Mouse (Mus musculus) kidney, adult 8-10 months (tissue): ENCODE data around the gene C8g.

Experiments used
- DNase-seq, 2 experiments: peaks; one replicate each; pipeline ENCODE4 v3.0.0; 2022

C8g gene

DNA sequence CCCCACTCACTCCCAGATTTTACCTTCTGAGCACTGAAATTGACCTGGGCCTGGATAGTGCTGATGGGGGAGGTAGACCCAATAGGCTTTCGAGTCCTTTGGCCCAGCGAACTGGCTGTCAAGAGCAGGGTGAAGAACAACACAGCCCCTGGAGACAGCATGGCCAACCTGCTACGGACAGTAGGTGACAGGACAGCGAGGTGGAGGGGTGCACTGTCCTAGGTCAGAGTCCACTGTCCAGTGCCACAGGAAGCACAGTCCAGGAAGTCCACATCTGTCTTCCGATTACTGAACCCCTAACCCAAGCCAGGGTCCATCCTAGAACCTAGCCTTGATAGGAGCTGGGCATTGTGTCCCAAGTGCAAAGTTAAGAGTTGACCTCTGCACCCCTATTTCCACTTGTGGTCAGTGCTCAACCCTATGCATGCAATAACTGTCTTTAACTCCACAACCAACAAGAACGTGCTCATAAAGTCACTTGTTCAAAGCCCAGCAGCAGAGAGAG is 1.4 kb downstream of the C8g start:
- peak in 1 of 2 experiments; percentile 42 for DNase-seq

DNA sequence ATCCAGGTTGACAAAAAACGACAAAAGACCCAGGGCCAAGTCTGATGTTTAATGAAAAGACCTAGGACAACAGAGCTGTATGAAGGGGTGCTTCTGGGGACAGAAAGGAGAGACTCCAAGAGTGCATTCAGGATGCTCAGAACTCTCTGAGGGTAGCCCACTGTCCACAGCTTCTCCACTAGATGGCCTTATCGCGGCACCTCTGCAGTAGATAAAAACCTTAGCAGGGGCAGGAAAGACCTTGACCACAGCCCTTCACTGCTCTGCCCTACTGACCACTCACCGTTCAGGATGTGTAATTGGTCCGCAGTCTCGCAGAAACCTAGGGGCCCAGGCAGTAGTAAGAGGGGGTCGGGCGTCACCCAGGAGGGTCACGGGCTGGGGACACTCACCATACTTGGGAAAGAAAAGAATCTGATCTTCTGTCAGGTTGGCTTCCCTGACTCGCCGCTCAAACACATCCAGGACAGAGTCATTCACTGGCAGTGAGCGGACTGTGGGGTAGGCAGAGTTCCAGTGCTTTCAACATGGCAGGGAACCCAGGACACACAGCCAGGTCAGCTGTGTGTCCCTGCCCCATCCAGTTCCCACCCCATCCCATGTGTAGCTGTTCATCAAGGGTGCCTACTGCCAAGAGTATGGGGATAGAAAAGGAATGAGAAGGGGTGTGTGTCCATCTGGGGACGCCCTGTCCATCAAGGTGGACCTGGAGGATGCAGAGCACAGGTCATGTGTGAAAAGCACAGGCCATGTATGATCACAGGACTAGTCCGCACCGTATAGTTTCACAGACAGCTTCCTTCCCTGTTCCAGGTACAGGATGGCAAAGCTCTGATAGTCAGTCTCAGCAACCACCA is 2.7 kb downstream of the C8g start:
- no peak for DNase-seq

DNA sequence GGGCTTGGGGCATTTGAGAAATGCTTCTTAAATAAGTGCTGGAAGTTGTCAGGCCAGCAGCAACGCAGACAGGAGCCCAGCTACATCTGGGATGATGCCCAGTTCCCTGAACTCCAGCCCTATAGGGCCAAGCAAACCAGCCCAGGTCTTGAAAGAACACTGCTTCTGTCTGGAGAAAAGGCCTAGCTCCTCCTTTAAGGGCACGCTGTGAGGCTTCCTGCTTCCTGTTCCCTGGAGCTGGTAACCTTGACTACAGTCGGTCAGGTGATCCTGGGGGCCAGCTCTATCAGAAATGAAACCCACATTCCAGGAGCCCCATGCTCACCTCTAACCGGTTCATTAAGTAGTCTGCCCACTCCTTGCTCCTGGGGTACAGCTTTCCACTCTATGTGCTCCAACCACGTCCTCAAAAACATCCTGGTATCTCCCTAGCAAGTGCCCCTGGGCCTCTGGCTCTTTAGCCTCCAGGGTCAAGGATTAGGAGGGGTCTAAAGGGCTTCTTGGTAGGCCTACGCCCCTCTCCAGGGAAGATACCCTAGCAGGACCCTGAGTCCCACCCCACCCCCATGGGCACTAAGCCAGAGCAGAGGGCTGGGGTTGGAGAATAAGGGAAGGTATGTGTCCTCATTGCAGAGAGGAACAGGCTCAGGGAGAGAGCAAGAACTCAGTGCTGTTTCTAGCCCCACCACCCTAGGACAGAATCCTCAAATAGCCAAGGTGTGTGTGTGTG is 3.5 kb downstream of the C8g start:
- DNase-seq = no peak

- peak; percentile 32 to 43 for DNase-seq
These were observed 5.1 kb downstream of the C8g start for GRCm38 (mm10) chr2:25496462-25496861.

DNA sequence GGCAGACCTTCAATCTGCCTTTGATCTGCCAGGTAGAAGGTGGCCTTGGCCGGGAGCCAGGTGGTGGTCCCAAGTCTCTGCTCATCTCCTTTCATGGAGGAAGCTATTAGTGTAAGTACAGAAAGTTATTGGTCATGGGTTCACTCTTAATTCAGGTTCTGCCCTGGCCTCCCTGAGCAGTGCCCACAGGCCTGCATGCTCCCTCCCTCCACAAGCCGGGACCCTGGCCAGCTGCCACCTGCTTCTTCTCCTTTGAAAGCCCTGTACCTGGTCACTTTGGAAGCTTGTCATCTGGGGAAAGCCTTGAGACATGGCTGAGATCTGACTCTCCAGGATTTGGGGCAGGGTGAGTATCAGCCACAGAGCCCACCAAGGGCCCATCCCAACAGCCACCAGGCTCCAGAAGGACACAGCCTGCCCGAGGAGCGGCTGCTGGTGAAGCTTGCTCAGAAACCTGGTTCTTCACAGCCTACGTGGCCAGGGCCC is 8.0 kb downstream of the C8g start, which contains the start of gene Lcn12:
Gene Lcn12, minus strand, starts transcription at position 436 of the 486 bp plus-strand sequence.
- DNase-seq = no peak

DNA sequence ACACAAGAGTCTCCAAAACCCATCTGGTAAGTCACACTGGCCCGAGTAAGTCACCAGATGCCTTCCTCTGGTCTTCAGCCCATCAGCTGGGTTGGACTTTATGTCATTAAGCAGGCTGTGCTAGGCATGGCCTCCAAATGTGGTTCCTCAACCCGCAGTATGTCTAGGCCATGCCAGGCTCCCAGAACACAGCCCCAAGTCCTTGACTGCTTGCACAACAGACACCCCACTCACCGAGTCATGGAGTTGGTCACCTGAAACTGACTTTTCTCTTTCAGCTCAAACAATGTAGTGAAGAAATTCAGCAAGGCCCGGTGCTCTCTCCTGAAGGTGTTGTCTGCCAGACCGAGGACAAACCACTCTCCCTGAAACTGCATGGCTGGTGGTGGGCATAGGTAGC is 8.5 kb downstream of the C8g start:
- no peak for DNase-seq

- no peak for DNase-seq
These were observed 12.8 kb downstream of the C8g start for GRCm38 (mm10) chr2:25488671-25489068.

DNA sequence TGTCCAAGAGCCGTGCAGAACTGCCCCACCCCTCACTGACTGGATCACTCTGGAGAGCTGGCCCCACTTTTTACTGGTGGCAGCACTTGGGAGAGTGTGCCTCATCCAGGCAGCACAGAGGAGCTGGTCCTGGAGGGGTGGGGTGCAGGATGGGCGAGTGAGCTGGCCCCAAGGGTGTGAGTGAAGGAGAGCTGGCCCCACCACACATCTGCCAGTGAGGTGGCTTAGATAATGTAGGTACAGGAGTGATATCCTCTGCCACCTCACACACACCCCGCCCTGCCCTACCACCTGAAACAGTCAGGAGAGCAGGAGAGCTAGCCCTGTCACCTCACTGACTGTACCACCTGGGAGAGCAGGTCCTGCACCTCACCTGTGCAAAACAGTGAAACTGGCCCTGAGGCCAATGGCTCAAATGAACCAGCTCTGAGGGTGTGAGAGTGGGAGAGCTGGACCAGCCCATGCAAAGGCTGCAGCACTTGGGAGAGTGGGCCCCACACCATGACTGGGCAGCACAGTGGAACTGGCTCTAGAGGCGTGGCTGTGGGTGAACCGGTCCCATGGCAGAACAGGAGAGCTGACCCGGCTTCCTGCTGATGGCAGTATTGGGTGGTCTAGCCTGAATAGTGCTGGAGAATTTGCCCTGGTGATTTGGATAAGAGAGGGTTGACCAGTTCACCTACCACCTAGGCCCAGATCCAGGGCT is 13.4 kb downstream of the C8g start:
- DNase-seq = no peak

GRCm38 (mm10) chr2:25484901-25485647 is 16.4 kb downstream of the C8g start:
- peak; percentile 68 to 72 for DNase-seq

GRCm38 (mm10) chr2:25482969-25483368 is 18.6 kb downstream of the C8g start:
- peak in 1 of 2 experiments; percentile 56 for DNase-seq

GRCm38 (mm10) chr2:25480541-25480940 is 21.0 kb downstream of the C8g start:
- DNase-seq = no peak

DNA sequence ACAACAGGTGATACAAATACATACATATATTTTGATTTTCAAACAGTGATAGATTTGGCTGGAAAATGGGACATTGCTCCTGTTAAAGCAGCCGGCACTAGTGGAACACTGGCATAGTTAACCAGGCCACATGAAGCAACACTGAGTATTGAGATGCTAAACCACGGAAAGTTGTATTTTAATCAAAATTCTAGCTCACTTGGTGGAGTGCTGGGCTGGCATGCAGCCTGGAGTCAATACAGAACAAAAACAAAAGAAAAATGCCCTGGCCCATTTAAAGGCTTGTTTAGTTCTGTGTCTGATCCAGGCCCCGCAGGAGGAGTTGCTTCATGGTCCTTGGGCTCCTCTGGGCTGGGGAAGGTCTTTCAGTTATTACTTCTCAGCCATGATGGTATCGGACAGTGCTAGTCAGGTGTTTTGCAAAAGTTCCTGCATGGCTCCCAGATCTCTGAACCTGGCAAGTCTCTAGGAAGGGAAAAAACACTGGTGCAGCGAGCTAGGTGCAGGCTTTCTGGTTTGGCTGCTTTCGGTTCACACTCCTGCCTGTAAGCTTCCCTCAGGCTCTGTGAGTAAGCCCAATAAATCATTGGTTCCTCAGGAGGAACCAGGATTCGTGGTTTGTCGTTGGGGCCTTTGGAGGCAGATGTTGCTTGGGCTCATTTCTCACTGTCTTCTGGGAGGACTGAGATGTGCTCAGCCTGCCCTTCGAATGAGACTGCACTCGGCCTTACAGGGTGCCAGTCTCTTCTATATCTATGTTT is 21.8 kb downstream of the C8g start:
- no peak for DNase-seq

DNA sequence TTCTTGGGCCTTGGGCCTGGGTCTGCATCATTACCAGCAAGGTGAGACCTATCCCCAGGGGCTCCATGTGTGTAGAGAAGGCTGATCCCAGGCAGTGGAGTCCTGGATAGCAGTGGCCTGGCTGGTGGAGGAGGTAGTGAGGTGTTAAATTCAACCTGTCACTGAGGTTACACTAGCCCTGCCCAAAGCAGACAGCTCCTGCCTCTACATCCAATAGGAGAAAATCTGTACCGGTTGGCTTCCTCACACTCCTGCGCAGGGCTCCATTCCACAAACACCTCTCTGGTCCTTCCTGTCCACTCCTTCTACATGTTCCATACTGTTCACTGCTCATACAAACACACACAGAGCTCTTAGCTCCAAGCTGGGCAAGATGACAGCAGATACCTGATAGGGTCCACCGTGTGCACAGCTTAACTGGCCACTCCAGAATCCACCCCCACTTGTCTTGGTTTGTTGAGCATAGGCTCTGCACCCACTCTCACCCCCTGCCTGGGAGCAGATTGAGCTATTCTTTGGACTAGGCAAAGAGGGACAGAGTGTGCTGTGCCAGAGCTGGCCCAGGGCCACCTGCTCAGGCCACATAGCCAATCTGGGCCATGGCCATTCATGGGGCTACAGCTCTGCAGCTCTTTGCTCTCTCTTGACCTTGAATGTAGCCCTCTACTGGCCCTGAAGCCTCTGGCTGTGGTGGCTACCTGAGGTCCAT is 23.4 kb downstream of the C8g start:
- DNase-seq = peak in 1 of 2 experiments; percentile 67

DNA sequence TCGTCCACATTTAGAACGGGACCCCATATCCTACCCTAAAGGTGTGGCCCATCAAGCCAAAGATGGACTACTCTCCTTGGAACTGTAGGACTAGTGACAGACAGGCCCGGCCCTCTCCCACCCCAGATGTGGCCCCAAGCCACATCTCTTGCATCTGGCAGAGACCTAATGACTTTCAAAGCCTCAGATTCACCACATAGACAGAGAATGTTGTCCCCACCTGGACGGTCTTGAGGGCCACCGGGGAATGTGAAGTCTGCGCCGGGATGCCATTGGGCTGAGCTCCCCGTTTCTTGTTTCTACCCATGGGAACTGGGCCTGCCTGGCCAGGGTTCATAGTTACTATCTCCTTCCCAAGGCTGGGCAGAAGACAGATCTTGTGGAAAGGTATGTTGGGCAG is 24.0 kb downstream of the C8g start:
- no peak for DNase-seq

GRCm38 (mm10) chr2:25472550-25472949 is 29.0 kb downstream of the C8g start:
- DNase-seq = no peak

- no peak for DNase-seq
These were observed 31.6 kb downstream of the C8g start, which contains the start of gene Ptgds for GRCm38 (mm10) chr2:25469969-25470368. TSS of gene Ptgds (minus strand) at chr2:25470046.

- peak in 1 of 2 experiments; percentile 56 for DNase-seq
These were observed 32.3 kb downstream of the C8g start for GRCm38 (mm10) chr2:25468962-25469915.

DNA sequence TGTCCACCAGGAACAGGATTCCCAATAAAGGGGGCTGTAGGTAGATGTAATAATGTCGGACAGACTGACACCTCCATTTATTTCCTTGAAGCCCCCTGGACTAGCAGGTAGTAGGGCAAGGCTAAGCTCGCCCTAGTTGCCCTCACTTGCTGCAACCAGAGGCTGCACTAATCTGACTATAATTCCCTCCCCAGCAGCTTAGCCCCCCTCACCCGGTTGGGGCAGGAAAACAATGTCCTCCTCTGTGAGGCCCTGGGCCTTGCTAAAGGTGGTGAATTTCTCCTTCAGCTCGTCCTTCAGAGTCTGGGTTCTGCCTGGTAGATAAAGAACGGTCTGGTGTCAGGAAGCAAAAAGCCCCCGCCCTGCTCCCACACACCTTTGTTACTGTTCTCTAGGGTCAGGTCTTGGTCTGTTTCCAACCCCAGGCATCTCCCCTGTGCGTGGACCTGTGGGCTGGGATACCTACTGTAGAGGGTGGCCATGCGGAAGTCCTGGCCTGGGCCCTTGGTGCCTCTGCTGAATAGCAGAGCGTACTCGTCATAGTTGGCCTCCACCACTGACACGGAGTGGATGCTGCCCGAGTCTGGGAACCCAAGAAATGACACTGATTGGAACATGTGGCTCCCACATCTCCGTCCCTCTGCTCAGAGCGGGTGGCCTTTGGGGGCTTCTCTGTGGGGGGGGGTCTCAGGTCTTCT is 33.8 kb downstream of the C8g start:
- DNase-seq = no peak
